Mouse (Mus musculus) Patski (cell line): Measurements from ENCODE around the gene 1700029I15Rik. TPM values are rescaled to one million over a fixed set of nuclear protein-coding genes. Genes with fewer than 3 reads are reported as not detected.

Experiments used
- ATAC-seq: fragments of 100-300 bp; one replicate; pipeline ENCODE4 v1.8.0; 2021
- CTCF ChIA-PET: fragments of 350-600 bp; sonication (Branson Sonifier 250); formaldehyde crosslinking; loops from one replicate; lab custom pipeline; 2022; ENCODE audit warnings: inconsistent platforms; lab: Charles Lee
- POLR2A ChIA-PET: fragments of 350-600 bp; sonication (Branson Sonifier 250); formaldehyde crosslinking; loops from one replicate; lab custom pipeline; 2022; ENCODE audit warnings: antibody characterized with exemption, inconsistent platforms; lab: Charles Lee
- DNase-seq: peaks from one replicate; pipeline ENCODE4 v3.0.0-alpha.2; 2011; ENCODE audit warnings: low read depth, low spot score
- H3K27me3 ChIP-seq: fragments of 371-371 bp; one replicate; pipeline ENCODE4 v1.5.1; 2021
- CTCF ChIP-seq: fragments of 100-300 bp; IDR thresholded peaks from one replicate; pipeline ENCODE4 v1.5.1; 2021
- in situ Hi-C: fragments of 300-500 bp; cut with MboI; formaldehyde crosslinking; loops from 3 replicates; pipeline ENCODE4 v1.11.1; 2018; ENCODE audit warnings: low pct_unique_long_range_greater_than_20kb, mixed read lengths
- polyA plus RNA-seq: library from polyadenylated mRNA; unstranded; gene quantifications from one replicate; pipeline ENCODE4 v1.2.3, GENCODE M21; 2021

The 1700029I15Rik gene
- polyA plus RNA-seq, 1 experiment from 2014 or later: 2.8 TPM

GRCm38 (mm10) chr2:92361795-92362194, 20.5 kb upstream of the 1700029I15Rik start:
- no peak for TF ChIP-seq CTCF
- H3K27me3 ChIP-seq: no peaks in the 10 kb centered on the region
- ChIA-PET POLR2A (interaction anchor here (0.8 kb wide), 1 partner anchor 155 kb away, joined by 3 read pairs; no protein-coding TSS in a partner anchor), CTCF (no interaction called here)
- in situ Hi-C loops: no loop called here
- ATAC-seq (no peak), DNase-seq (no peak)

GRCm38 (mm10) chr2:92362571-92363228, 19.6 kb upstream of the 1700029I15Rik start:
- ATAC-seq: no peak
- no peak for DNase-seq
- ChIA-PET CTCF (interaction anchor here (1.1 kb wide), 1 partner anchor 10 kb away, joined by 3 read pairs; no protein-coding TSS in a partner anchor), POLR2A (no interaction called here)
- in situ Hi-C loops: no loop called here
- no peak for TF ChIP-seq CTCF
- no peaks in the 10 kb centered on the region for H3K27me3 ChIP-seq

GRCm38 (mm10) chr2:92364086-92364485, 18.3 kb upstream of the 1700029I15Rik start:
- ATAC-seq (no peak), DNase-seq (no peak)
- CTCF ChIA-PET: no interaction called here
- H3K27me3 ChIP-seq: no peaks in the 10 kb centered on the region
- no peak for TF ChIP-seq CTCF
- POLR2A ChIA-PET: interaction anchor here (0.6 kb wide), 1 partner anchor 74 kb away, joined by 4 read pairs; no protein-coding TSS in a partner anchor
- in situ Hi-C loops: no loop called here

- ATAC-seq (no peak), DNase-seq (no peak)
- H3K27me3 ChIP-seq: no peaks in the 10 kb centered on the region
- ChIA-PET CTCF (interaction anchor here (0.8 kb wide), 1 partner anchor 11 kb away, joined by 3 read pairs; no protein-coding TSS in a partner anchor), POLR2A (no interaction called here)
- in situ Hi-C loops: no loop called here
- TF ChIP-seq CTCF: no peak
Measured at GRCm38 (mm10) chr2:92365568-92365967, 16.8 kb upstream of the 1700029I15Rik start.

- no peak for TF ChIP-seq CTCF
- no peaks in the 10 kb centered on the region for H3K27me3 ChIP-seq
- CTCF ChIA-PET: no interaction called here
- POLR2A ChIA-PET: no interaction called here
- DNase-seq (no peak), ATAC-seq (no peak)
- in situ Hi-C loops: no loop called here
Measured at GRCm38 (mm10) chr2:92367383-92368029, 14.8 kb upstream of the 1700029I15Rik start.

- in situ Hi-C loops: no loop called here
- H3K27me3 ChIP-seq: no peaks in the 10 kb centered on the region
- DNase-seq: no peak
- POLR2A ChIA-PET: no interaction called here
- CTCF ChIA-PET: no interaction called here
- ATAC-seq: no peak
- no peak for TF ChIP-seq CTCF
Measured at GRCm38 (mm10) chr2:92370375-92370774, 12.0 kb upstream of the 1700029I15Rik start.

GRCm38 (mm10) chr2:92370821-92371805, 11.2 kb upstream of the 1700029I15Rik start:
- peak; percentile 5 for ATAC-seq
- H3K27me3 ChIP-seq: no peaks in the 10 kb centered on the region
- TF ChIP-seq CTCF: no peak
- in situ Hi-C loops: no loop called here
- POLR2A ChIA-PET: interaction anchor here (0.7 to 1.2 kb wide), 2 partner anchors 15 to 56 kb away, joined by 3 read pairs; no protein-coding TSS in a partner anchor
- CTCF ChIA-PET: no interaction called here
- peak; percentile 35 for DNase-seq

- no peak for TF ChIP-seq CTCF
- DNase-seq: no peak
- no peak for ATAC-seq
- in situ Hi-C loops: no loop called here
- ChIA-PET POLR2A (interaction anchor here (1.2 kb wide), 1 partner anchor 55 kb away, joined by 3 read pairs; no protein-coding TSS in a partner anchor), CTCF (interaction anchor here (1.3 kb wide), 1 partner anchor 9 kb away, joined by 3 read pairs; no protein-coding TSS in a partner anchor)
- no peaks in the 10 kb centered on the region for H3K27me3 ChIP-seq
Measured at GRCm38 (mm10) chr2:92371971-92372690, 10.2 kb upstream of the 1700029I15Rik start.

- no peak for DNase-seq
- ATAC-seq: no peak
- POLR2A ChIA-PET: interaction anchor here (1.4 to 1.9 kb wide), 2 partner anchors 16 to 60 kb away, joined by 3 to 5 read pairs; partner anchors contain the start of gene Cry2
- CTCF ChIA-PET: interaction anchor here (1.3 kb wide), 2 partner anchors 10 to 50 kb away, joined by 3 to 5 read pairs; no protein-coding TSS in a partner anchor
- in situ Hi-C loops: no loop called here
- no peaks in the 10 kb centered on the region for H3K27me3 ChIP-seq
- TF ChIP-seq CTCF: no peak
Measured at GRCm38 (mm10) chr2:92372767-92373436, 9.4 kb upstream of the 1700029I15Rik start.
